Mouse (Mus musculus) MEL (cell line): ENCODE results near the gene Atg14.

ENCODE experiments used
- CTCF ChIP-seq, 3 experiments: IDR thresholded peaks in 2 of 3; conservative IDR thresholded peaks in 1 of 3; 2 replicates each; pipeline ENCODE4 v1.5.1; 2011 to 2012; ENCODE audit warnings: low read length in 3 of 3, low read depth in 2 of 3, mild to moderate bottlenecking in 2 of 3, improper control_type of control experiment in 1 of 3, inconsistent platforms in 1 of 3, mixed read lengths in 1 of 3, moderate library complexity in 1 of 3; ENCODE audit not compliant: control insufficient read depth in 1 of 3, insufficient read depth in 1 of 3, poor library complexity in 1 of 3, severe bottlenecking in 1 of 3
- EP300 ChIP-seq, 2 experiments: IDR thresholded peaks; 2 replicates each; pipeline ENCODE4 v1.6.1; 2011; ENCODE audit warnings: improper control_type of control experiment in 2 of 2, low read length in 2 of 2, low read depth in 1 of 2, mild to moderate bottlenecking in 1 of 2
- RCOR1 ChIP-seq: IDR thresholded peaks from 2 replicates; pipeline ENCODE4 v1.6.1; 2012; ENCODE audit warnings: low read depth, mild to moderate bottlenecking, inconsistent platforms, low read length, improper control_type of control experiment
- USF2 ChIP-seq, 2 experiments: IDR thresholded peaks; 2 replicates each; pipeline ENCODE4 v1.6.1; 2011 to 2012; ENCODE audit warnings: improper control_type of control experiment in 2 of 2, low read length in 2 of 2, borderline replicate concordance in 1 of 2, inconsistent platforms in 1 of 2, low read depth in 1 of 2, mild to moderate bottlenecking in 1 of 2; ENCODE audit not compliant: insufficient read depth in 1 of 2

- TF ChIP-seq RCOR1 (no peak), CTCF (IDR thresholded peaks at IDR 0.05 in 2 of 3, conservative IDR thresholded peaks at IDR 0.05 in 1 of 3; ENCODE audit: control insufficient read depth in 1 of 3, insufficient read depth in 1 of 3, low read depth in 2 of 3, low read length in 3 of 3, poor library complexity in 1 of 3, severe bottlenecking in 1 of 3) (no peak), USF2 (IDR thresholded peaks at IDR 0.05; ENCODE audit: borderline replicate concordance in 1 of 2, insufficient read depth in 1 of 2, low read depth in 1 of 2, low read length in 2 of 2) (no peak), EP300 (IDR thresholded peaks at IDR 0.05; ENCODE audit: low read depth in 1 of 2, low read length in 2 of 2) (no peak)
Observed at GRCm38 (mm10) chr14:47508035-47508434, 62.4 kb downstream of the Atg14 start.
